ENCODE assay signal across 16 mouse cellular contexts in genomic region chr3:90215825-90216380, GRCm38 (mm10). TPM values are rescaled to one million over a fixed set of nuclear protein-coding genes. Genes with fewer than 3 reads are reported as not detected.
DNase-seq lines count a peak whose midpoint lies in the region; ATAC-seq and TF ChIP-seq lines count a peak whose summit lies in the region.
"Had no signal": no experiment of that assay in that cellular context is flagged by ENCODE, and none has a peak within 500 bp of the region (broad histone marks: within the 10 kb centered on the region; RNA-seq: fewer than 3 reads in every experiment).

No protein-coding gene starts in this region.

- in situ Hi-C loops in Patski (cut with MboI; ENCODE audit: low pct_unique_long_range_greater_than_20kb), result no loop called here

- H3K27ac ChIP-seq in gastrocnemius, adult 2 months, result no peak overlapping the region
- no peak overlapping the region for H3K27ac ChIP-seq in liver, postnatal 0 days (ENCODE audit: low read depth)
- H3K27ac ChIP-seq: embryonic facial prominence, embryonic 13.5 days; hindbrain, postnatal 0 days; midbrain, embryonic 13.5 days; neural tube, embryonic 12.5 days; stomach, embryonic 15.5 days had no signal

- H3K27me3 ChIP-seq in liver, postnatal 0 days (ENCODE audit: insufficient read depth, low read length), result no peaks in the 10 kb centered on the region
- no peaks in the 10 kb centered on the region for H3K27me3 ChIP-seq in Patski
- H3K27me3 ChIP-seq: embryonic facial prominence, embryonic 13.5 days; midbrain, embryonic 13.5 days; neural tube, embryonic 12.5 days; stomach, embryonic 15.5 days had no signal

- no peak overlapping the region for H3K4me2 ChIP-seq in liver, postnatal 0 days (ENCODE audit: low read depth, low read length)
- H3K4me2 ChIP-seq: embryonic facial prominence, embryonic 13.5 days; midbrain, embryonic 13.5 days; neural tube, embryonic 12.5 days; stomach, embryonic 15.5 days had no signal

- CTCF ChIA-PET in Patski (lab: Charles Lee), result interaction anchor here (0.6 to 2.2 kb wide), 21 partner anchors 9 to 251 kb away, joined by 3 to 7 read pairs (median 3); partner anchors contain the start of genes Jtb and Slc39a1

- no peaks in the 10 kb centered on the region for H3K9me3 ChIP-seq in liver, postnatal 0 days (ENCODE audit: low read length)
- H3K9me3 ChIP-seq: embryonic facial prominence, embryonic 13.5 days; midbrain, embryonic 13.5 days; neural tube, embryonic 12.5 days; stomach, embryonic 15.5 days had no signal

- ATAC-seq in liver, postnatal 0 days, result no peak
- no peak for ATAC-seq in Patski
- ATAC-seq: hindbrain, postnatal 0 days; midbrain, embryonic 13.5 days had no signal

- POLR2A ChIA-PET in Patski (lab: Charles Lee), result interaction anchor here (0.6 kb wide), 2 partner anchors 14 to 54 kb away, joined by 3 to 8 read pairs; no protein-coding TSS in a partner anchor

- TF ChIP-seq CTCF in gastrocnemius, adult 2 months (IDR thresholded peaks at IDR 0.05), result peak; percentile 51
- peak; percentile 46 for TF ChIP-seq CTCF in liver, postnatal 0 days (IDR thresholded peaks at IDR 0.05; ENCODE audit: low read depth)
- TF ChIP-seq CTCF in Patski (IDR thresholded peaks at IDR 0.05), result peak; percentile 77

- intact Hi-C loops in gastrocnemius, adult 2 months (cut with DNase I), result loop anchor here (10.0 kb wide), 2 partner anchors 49 to 259 kb away; partner anchors contain the start of genes Dennd4b and Ilf2
- intact Hi-C loops in gastrocnemius, postnatal 36 days (cut with DNase I), result no loop called here
- intact Hi-C loops in heart, postnatal 25 days (cut with DNase I), result no loop called here

- WGBS in liver, postnatal 0 days (ENCODE audit: insufficient replicate concordance), result 31% methylated on average over 1 of the region's 1 CpGs

- no peak overlapping the region for H3K4me3 ChIP-seq in gastrocnemius, adult 2 months
- H3K4me3 ChIP-seq in liver, postnatal 0 days (ENCODE audit: low read depth, low read length), result no peak overlapping the region
- H3K4me3 ChIP-seq: embryonic facial prominence, embryonic 13.5 days; midbrain, embryonic 13.5 days; neural tube, embryonic 12.5 days; stomach, embryonic 15.5 days had no signal

- H3K36me3 ChIP-seq in liver, postnatal 0 days (replicated peaks; ENCODE audit: insufficient read depth, low read length), result peaks cover 12% of the 10 kb centered on the region

- H3K4me1 ChIP-seq in liver, postnatal 0 days (ENCODE audit: insufficient read depth), result peaks cover 27% of the 10 kb centered on the region

- H3K9ac ChIP-seq in liver, postnatal 0 days (replicated peaks), result no peak overlapping the region
- H3K9ac ChIP-seq: embryonic facial prominence, embryonic 13.5 days; midbrain, embryonic 13.5 days; neural tube, embryonic 12.5 days; stomach, embryonic 15.5 days had no signal

- no peak for TF ChIP-seq EP300 in liver, postnatal 0 days (IDR thresholded peaks at IDR 0.05; ENCODE audit: low read depth)

- DNase-seq in gastrocnemius, adult 2 months, result no peak
- DNase-seq in gastrocnemius, postnatal 36 days, result no peak
- no peak for DNase-seq in liver, postnatal 0 days
- no peak for DNase-seq in liver
- DNase-seq in 416B (ENCODE audit: low read depth), result peak; percentile 70
- DNase-seq in Patski (ENCODE audit: low read depth, low spot score), result no peak
- no peak for DNase-seq in heart, postnatal 25 days (ENCODE audit: low spot score)
- DNase-seq in cerebellum, adult 9-11 months, result no peak
- DNase-seq: adrenal gland, postnatal 14 days; cerebellum, postnatal 36 days; heart, adult 11 months had no signal

RNA-seq across cellular contexts. Expression of gene Rab13, which starts 2.4 kb away (rescaled TPM):
- total RNA-seq in gastrocnemius, adult 2 months (2021), result 1 to 10 TPM; 5.3 to 5.5 TPM
- total RNA-seq in gastrocnemius, postnatal 36 days (2021), result 1 to 10 TPM; 6.1 to 7.1 TPM
- polyA plus RNA-seq in liver, postnatal 0 days (2015; fragmentation: Nextera tagmentation; extraction: Ambion mirVana), result 4.9 and 6.1 TPM in 2 replicates
- polyA plus RNA-seq in Patski (2021), result 66.8 TPM
- total RNA-seq in heart, postnatal 25 days (2021), result 1 to 10 TPM; 6.0 to 7.9 TPM

RNA-seq across cellular contexts. Expression of gene Rps27, which starts 2.5 kb away (rescaled TPM):
- total RNA-seq in gastrocnemius, adult 2 months (2021), result 1,000 to 10,000 TPM in 1 of 2 experiments, 100 to 1,000 TPM in 1; 1,000 to 1,257 TPM
- total RNA-seq in gastrocnemius, postnatal 36 days (2021), result 100 to 1,000 TPM; 700 to 984 TPM
- polyA plus RNA-seq in liver, postnatal 0 days (2015; fragmentation: Nextera tagmentation; extraction: Ambion mirVana), result 821 and 885 TPM in 2 replicates
- 2,084 TPM for polyA plus RNA-seq in Patski (2021)
- 1,000 to 10,000 TPM in 1 of 2 experiments, 100 to 1,000 TPM in 1; 993 to 1,012 TPM for total RNA-seq in heart, postnatal 25 days (2021)

RNA-seq across cellular contexts. Expression of gene Jtb, which starts 15.5 kb away (rescaled TPM):
- total RNA-seq in gastrocnemius, adult 2 months (2021), result 10 to 100 TPM; 64.8 to 68.8 TPM
- total RNA-seq in gastrocnemius, postnatal 36 days (2021), result 10 to 100 TPM; 58.9 to 63.8 TPM
- polyA plus RNA-seq in liver, postnatal 0 days (2015; fragmentation: Nextera tagmentation; extraction: Ambion mirVana), result 68.7 and 74.3 TPM in 2 replicates
- polyA plus RNA-seq in Patski (2021), result 108 TPM
- 10 to 100 TPM; 49.0 to 50.7 TPM for total RNA-seq in heart, postnatal 25 days (2021)

RNA-seq across cellular contexts. Expression of gene Creb3l4, which starts 27.4 kb away (rescaled TPM):
- not detected for total RNA-seq in gastrocnemius, adult 2 months (2021)
- under 1 TPM in 1 of 2 experiments, not detected in 1; 0.26 TPM for total RNA-seq in gastrocnemius, postnatal 36 days (2021)
- polyA plus RNA-seq in liver, postnatal 0 days (2015; fragmentation: Nextera tagmentation; extraction: Ambion mirVana), result 0.15 and 0.41 TPM in 2 replicates
- 1.1 TPM for polyA plus RNA-seq in Patski (2021)
- total RNA-seq in heart, postnatal 25 days (2021), result not detected

RNA-seq across cellular contexts. Expression of gene Slc39a1, which starts 32.1 kb away (rescaled TPM):
- 10 to 100 TPM; 41.6 to 50.6 TPM for total RNA-seq in gastrocnemius, adult 2 months (2021)
- total RNA-seq in gastrocnemius, postnatal 36 days (2021), result 10 to 100 TPM; 47.5 to 48.3 TPM
- polyA plus RNA-seq in liver, postnatal 0 days (2015; fragmentation: Nextera tagmentation; extraction: Ambion mirVana), result 41.7 and 54.0 TPM in 2 replicates
- 243 TPM for polyA plus RNA-seq in Patski (2021)
- 10 to 100 TPM; 83.7 to 84.3 TPM for total RNA-seq in heart, postnatal 25 days (2021)
